Mouse (Mus musculus): ENCODE results near the gene Ace.

- no peak for TF ChIP-seq POLR2A (IDR thresholded peaks at IDR 0.05; ENCODE audit: low read depth, low read length)
- no peak for TF ChIP-seq CTCF (IDR thresholded peaks at IDR 0.05; ENCODE audit: borderline replicate concordance, insufficient read depth, low read length)
Measured at GRCm38 (mm10) chr11:106027607-106028006, 59.9 kb downstream of the Ace start.

Data from embryonic fibroblast, embryonic 13.5 days (primary cell).